Mouse (Mus musculus): ENCODE results near the gene Gm15097. TPM values are rescaled to one million over a fixed set of nuclear protein-coding genes. Genes with fewer than 3 reads are reported as not detected.
"Not testable (repeated sequence)": the region's sequence is repeated elsewhere in the genome, so short reads cannot be mapped to it uniquely, and the experiment has no call there.

The Gm15097 gene
- not detected for total RNA-seq (2021)
- not detected in 2 replicates for polyA plus RNA-seq (2012; rRNA removed)
- long read RNA-seq, result 0 reads

DNA sequence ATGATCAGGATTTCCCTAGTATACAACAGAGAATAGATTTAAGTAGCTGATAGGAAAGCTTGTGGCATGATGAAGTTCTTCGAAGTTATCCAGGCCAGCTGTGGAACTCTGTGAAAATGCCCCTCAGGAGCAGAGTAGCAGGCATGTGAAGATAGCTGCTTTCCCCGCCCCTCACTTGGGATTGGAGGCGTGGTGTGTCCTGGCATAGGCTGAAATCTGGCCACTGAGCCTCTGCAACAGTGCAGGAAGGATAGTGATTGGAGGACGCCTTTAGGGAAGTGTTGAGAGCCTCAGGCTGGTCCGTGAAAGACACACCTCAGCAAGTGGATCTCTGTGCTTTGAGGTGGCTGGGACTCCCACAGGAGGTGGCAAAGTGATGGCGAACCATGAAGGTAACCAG is at the start of gene Gm15097:
TSS of gene Gm15097 (plus strand) at position 301 of the 400 bp plus-strand sequence.
- not testable (repeated sequence) for DNase-seq

DNA sequence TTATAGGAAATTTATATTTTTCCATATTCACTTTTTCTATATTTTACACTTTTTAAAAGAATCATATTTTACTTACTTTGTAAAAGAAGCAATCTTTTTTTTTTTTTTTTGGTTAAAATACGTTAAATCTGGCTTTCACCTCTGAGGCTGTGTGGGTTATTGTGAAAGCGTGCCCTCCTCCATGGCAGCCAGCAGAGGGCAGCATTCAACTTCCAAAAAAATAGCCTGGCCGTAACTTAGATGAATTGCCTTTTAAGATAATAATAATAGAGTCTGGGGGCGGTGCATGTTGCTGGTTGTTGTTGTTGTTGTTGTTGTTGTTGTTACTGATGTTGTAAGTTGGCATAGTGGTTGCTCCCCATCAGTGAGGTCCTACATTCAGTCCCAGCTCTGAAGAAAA is 21.4 kb upstream of the Gm15097 start:
- DNase-seq, result peak; percentile 36

DNA sequence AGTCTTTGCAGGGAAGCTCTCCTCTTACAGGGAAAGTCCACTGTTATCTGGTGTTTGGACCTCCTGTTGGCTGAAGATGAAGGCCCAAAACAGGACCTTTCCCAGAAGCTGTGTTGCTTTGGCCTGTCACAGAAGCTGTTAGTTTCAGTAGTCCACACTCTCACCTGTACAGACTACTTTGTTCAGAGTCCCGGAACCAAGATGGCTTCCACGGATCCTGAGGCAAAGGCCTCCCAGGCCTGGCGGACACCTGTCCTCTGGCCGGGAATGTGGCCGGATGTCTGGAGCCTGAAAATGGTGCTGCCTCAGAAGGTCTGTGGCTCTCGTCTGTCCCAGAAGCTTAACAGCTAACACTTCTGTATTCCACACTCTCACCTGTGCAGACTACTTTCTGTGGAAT is 26.9 kb downstream of the Gm15097 start:
- DNase-seq, result not testable (repeated sequence)

Other genes with a start within 250 kb of the Gm15097 start
- gene Gm10439, start 189.9 kb upstream of the Gm15097 start, total RNA-seq (2021), result not detected
- gene Gm10439, start 189.9 kb upstream of the Gm15097 start, polyA plus RNA-seq (2012; rRNA removed), result not detected in 2 replicates
- gene Gm15091, start 157.2 kb downstream of the Gm15097 start, total RNA-seq (2021), result not detected
- gene Gm15091, start 157.2 kb downstream of the Gm15097 start, polyA plus RNA-seq (2012; rRNA removed), result not detected in 2 replicates

All from adrenal gland, adult 2 months (tissue).